Mouse (Mus musculus) stomach, postnatal 0 days (tissue): ENCODE measurements around the gene Rxfp2.

Experiments used
- CTCF ChIP-seq: IDR thresholded peaks from 2 replicates; pipeline ENCODE4 v1.5.1; 2016; ENCODE audit warnings: antibody characterized with exemption, low read depth, mild to moderate bottlenecking, moderate library complexity
- EP300 ChIP-seq: optimal IDR thresholded peaks from 2 replicates; pipeline ENCODE3; 2016; ENCODE audit warnings: antibody characterized with exemption

- TF ChIP-seq CTCF (peak; percentile 65), EP300 (no peak)
Measured at GRCm38 (mm10) chr5:150070086-150070485, 51.6 kb downstream of the Rxfp2 start.
